Mouse (Mus musculus): Measurements from ENCODE around the gene Gnl3. TPM values are rescaled to one million over a fixed set of nuclear protein-coding genes. Genes with fewer than 3 reads are reported as not detected.
A peak's percentile ranks its signal among the peaks of the same experiment; 100 is the strongest.

The Gnl3 gene
- 10 to 100 TPM; 44.4 to 45.4 TPM for total RNA-seq (2021)
- long read RNA-seq, experiment 1, transcript Gnl3-201 (15 exons, 1,947 nt), result major isoform, 15 of 24 reads
- long read RNA-seq, experiment 1, partial matches to known transcripts, result 0 of 24 reads
- long read RNA-seq, experiment 1, other reads (novel, unspliced or antisense), result 9 of 24 reads
- long read RNA-seq, experiment 2, transcript Gnl3-201 (15 exons, 1,947 nt), result major isoform, 22 of 35 reads
- long read RNA-seq, experiment 2, partial matches to known transcripts, result 2 of 35 reads
- long read RNA-seq, experiment 2, other reads (novel, unspliced or antisense), result 11 of 35 reads

DNA sequence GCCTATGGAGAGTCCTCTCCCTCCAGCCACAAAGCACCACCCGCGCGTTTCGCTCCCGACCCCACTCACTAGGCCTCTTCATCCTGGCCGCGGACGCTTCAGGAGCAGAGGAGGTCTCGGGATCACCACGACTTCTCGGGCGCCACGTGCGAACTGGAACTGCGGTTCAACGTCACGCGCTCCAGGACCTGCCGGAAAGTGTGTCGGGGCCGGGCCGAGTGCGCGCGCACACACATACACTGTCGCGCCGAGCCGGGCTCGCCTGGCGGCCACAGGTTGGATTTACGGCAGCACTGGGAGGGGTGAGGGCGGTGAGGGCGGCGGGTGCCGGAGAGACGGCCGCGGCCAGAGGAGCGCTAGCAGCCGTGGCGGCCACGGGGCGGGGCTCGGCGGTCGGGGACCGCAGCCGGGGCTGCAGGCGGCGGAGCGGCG lies at the start of gene Gnl3, which contains the start of gene Pbrm1:
Gene Gnl3, minus strand, starts transcription at position 293 of the 432 bp plus-strand sequence.
Gene Pbrm1, plus strand, starts transcription at position 279 of the 432 bp plus-strand sequence.
- peak; percentile 97 to 98 for DNase-seq (ENCODE audit: low spot score in 2 of 2)
- intact Hi-C loops (cut with DNase I), result loop anchor here (2.0 kb wide), 1 partner anchor 18 kb away; the partner anchor contains the start of genes Glt8d1 and Spcs1

DNA sequence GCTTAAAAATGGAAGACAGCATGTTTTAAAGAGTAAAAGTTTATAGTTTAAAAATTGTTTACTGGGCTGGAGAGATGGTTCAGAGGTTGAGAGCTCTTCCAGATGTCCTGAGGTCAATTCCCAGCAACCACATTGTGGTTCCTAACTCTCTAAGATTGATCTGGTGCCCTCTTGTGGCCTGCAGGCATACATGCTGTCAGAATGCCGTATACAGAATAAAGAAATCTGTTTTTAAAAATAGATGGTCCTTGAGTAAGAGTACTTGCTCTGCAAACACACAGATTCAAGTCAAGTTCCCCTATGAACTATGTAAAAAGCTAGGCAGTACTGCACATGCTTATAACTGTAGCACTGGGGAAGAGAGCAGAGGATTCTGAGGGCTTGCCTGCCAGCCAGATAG lies 43.3 kb upstream of the Gnl3 start:
- intact Hi-C loops (cut with DNase I), result no loop called here

DNA sequence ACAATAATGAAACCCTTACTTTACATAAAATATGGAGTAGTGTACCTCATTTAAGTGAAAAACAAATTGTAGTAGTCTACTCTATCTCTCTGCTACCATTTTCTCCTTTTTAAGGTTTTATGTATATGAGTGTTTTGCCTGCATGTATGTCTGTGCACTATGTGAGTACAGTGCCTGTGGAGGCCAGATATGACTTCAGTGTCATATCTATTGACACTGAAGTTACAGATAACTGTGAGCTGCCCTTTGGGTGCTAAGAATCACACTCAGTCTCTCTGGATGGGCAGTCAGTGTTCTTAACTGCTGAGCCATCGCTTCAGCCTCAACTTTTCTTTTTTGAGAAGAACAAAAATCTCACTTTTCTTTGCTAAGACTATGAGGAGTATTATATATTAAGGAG lies 26.9 kb upstream of the Gnl3 start:
- intact Hi-C loops (cut with DNase I), result no loop called here

More for the DNA sequence above, 43.3 kb upstream of the Gnl3 start:
- no peak for DNase-seq (ENCODE audit: low spot score in 2 of 2)

DNA sequence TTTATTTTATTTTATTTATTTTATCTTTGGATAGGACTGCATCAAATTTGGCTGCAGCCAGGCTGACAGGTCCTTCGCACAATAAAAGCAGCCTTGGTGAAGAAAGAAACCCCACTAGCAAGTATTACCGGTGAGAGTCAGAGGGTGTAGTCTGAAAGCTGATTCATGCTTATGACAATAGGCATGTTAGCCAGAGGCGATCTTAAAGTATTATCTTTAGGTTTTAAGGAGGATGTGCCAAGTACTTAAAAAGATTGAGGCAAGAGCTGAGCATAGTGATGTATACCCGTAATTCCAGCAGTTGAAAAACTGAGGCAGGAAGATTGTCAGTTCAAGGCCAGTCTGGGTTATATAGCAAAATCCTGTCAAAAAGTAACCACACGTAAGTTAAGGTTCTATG lies 26.3 kb upstream of the Gnl3 start:
- DNase-seq (ENCODE audit: low spot score in 2 of 2), result no peak
- intact Hi-C loops (cut with DNase I), result no loop called here

More for the DNA sequence above, 26.9 kb upstream of the Gnl3 start:
- no peak for DNase-seq (ENCODE audit: low spot score in 2 of 2)

DNA sequence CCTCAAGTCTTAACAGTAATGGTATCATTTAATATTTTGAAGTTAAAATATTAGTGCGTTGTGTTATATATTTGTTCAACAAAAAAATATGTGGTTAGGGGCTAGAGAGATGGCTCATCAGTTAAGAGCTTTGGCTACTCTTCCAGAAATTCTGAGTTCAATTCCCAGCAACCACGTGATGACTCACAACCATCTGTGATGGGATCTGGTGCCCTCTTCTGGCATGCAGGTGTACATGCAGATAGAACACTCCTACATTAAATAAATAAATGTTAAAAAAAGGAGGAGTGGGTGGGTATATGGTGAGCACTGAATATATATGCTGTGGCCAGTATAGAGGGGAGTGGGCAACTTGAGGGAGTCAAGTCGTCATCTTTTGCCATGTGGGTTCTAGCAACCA lies 6.8 kb upstream of the Gnl3 start:
- intact Hi-C loops (cut with DNase I), result loop anchor here (10.0 kb wide), 1 partner anchor 159 kb away; no protein-coding TSS in a partner anchor

DNA sequence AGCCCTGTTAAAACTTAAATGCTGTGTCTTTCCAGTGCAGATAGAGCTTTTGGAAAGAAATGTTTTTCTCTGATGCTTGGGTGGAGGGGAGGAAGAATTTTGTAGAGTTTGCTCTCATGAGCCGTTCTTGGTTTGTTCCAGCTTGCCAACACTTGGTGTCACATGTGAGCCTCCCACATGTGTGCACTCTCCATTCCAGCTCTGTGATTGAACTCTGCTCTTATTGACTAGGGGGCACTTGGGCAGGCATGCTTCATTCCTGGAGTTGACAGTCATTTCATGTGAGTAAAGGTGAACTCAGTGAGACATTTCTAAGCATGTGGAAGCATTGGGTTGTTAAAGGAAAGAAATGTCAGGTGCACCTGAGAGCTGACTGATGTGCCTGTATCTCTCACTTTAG lies 3.6 kb upstream of the Gnl3 start:
- DNase-seq (ENCODE audit: low spot score in 2 of 2), result no peak
- intact Hi-C loops (cut with DNase I), result loop anchor here (5.0 to 10.0 kb wide), 2 partner anchors 35 to 162 kb away; no protein-coding TSS in a partner anchor

More for the DNA sequence above, 6.8 kb upstream of the Gnl3 start:
- no peak for DNase-seq (ENCODE audit: low spot score in 2 of 2)

DNA sequence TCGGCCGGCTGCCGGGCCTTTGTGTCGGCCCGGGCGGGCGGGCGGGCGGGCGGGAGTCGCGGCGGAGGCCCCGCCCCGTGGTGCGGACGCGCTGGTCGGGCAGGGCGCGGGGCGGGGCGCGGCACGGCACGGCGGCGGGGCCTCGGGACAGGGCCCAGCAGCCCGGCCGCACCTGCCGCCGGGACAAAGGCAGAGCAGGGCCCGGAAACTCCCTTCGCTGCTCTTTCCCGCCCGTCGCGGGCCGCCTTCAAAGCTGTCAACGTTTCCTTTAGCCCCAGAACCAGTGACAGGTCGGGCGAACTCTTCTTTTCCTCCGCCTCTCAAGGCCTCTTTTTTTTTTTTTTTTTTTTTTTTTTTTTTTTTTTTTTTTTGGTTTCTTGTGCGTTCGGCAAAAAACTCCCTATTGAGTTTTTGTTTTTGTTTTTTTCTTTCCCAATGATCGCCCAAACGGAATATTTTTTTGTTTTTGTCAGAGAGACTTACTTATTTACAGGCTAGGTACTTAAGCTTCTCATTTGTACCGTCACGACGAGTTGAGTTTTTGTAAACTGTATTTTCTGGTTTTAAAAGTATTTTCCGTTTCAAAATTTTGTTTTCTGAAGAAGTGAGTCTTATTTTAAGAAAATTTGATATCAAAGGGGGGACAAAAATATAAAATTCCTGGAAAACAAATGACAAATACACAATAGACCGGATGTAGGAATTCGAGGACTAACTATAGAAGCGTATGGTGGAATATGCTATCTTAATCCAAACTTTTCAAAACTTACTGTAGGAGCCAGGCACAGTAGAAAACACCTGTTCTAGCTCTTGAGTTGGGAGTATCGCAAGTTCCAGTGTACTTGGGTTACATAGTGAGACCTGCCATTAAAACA lies 616 bp upstream of the Gnl3 start:
- intact Hi-C loops (cut with DNase I), result loop anchor here (2.0 to 10.0 kb wide), 3 partner anchors 19 to 165 kb away; partner anchors contain the start of genes Glt8d1 and Spcs1
- peak in 1 of 2 experiments; percentile 55 for DNase-seq (ENCODE audit: low spot score in 2 of 2)

DNA sequence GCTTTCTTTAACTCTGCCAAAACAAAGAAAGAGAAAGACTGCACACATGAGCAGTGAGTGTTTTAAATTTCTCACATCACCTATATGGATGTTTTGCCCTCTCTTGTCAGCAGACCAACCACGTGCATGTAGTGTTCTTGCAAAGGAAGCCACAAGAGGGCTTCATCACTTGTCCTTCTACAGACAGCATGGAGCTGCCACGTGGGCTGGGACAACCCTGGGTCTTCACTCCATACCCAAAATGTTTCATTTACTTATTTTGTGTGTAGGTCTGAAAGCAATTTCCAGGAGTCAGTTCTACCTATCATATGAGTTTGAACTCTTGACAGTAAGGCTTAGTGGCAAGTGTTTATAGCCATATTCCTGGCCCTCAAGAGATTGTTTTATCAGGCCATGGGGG lies 1.1 kb downstream of the Gnl3 start:
- DNase-seq (ENCODE audit: low spot score in 2 of 2), result peak in 1 of 2 experiments; percentile 22
- intact Hi-C loops (cut with DNase I), result loop anchor here (2.0 kb wide), 1 partner anchor 17 kb away; the partner anchor contains the start of genes Glt8d1 and Spcs1

DNA sequence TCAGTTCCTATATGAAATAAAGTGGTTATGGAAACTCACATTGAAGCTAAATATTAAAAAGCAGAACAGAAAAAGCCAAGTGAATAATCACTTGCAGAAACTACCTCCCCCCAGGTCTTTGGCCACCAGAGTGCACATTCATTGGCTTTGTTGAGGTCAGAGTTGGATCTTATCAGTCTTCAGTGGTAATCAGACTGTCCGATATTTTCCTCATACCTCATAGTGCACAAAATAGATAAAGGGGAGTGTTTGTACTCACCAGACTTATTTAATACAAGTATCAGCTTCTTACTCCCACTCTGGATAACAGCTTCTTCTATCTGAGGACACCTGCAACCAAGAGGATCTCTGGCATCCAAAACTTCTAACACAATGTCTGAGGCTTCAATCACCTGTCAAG lies 2.9 kb downstream of the Gnl3 start:
- no peak for DNase-seq (ENCODE audit: low spot score in 2 of 2)
- intact Hi-C loops (cut with DNase I), result no loop called here

DNA sequence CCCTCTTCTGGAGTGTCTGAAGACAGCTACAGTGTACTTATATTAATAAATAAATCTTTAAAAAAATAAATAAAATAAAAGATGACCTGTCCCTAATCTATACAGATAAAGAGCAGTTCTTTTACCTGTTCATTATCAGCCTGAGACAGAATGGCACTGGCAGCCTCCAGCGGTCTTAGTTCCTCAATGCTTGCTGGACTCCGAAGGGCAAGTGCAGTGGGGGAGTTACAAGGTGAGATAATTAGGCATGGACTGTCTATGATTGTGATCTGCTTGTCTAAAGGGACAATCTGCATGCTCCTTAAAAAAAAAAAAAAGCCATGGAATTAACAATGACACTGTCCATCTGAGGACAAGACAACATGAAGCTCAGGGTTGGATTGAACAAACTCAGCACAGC lies 5.0 kb downstream of the Gnl3 start:
- DNase-seq (ENCODE audit: low spot score in 2 of 2), result no peak
- intact Hi-C loops (cut with DNase I), result no loop called here

DNA sequence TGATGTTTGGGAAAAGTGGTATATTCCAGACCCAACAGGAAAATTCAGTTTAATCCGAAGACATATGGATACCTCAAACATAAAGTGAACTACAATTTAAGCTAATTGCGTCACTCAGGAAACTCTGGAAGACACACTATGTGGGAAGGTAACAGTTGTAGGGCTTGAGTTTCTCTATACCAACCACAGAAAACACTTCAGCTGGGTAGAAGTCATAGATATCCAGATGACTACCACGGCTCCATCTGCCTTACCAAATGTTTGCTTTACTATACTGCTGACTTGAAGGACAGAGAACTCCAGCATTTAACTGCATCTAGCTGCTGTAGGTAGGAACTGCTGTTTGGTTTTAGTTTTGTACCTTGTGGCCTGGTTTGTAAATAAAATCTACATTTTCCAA lies 7.4 kb downstream of the Gnl3 start:
- no peak for DNase-seq (ENCODE audit: low spot score in 2 of 2)
- intact Hi-C loops (cut with DNase I), result no loop called here

DNA sequence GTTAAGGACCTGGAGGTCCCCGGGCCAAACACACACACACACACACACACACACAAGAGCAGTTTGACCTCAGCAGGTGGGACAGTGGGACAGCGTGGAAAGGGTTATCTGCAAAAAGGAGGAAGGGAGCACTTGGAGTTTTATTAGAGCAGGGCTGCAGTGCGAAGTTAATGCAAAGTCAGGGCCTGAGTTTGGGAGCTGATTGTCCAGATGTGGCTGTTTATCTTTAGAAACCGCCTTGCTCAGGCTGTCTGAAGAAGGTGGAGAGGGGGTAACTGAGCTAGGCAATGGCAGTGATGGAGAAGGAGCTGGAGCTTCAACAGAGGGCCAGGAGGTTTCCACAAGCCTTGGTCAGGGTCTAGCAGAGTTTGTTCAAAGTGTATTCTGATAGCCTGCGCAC lies 12.2 kb downstream of the Gnl3 start:
- intact Hi-C loops (cut with DNase I), result no loop called here
- no peak for DNase-seq (ENCODE audit: low spot score in 2 of 2)

DNA sequence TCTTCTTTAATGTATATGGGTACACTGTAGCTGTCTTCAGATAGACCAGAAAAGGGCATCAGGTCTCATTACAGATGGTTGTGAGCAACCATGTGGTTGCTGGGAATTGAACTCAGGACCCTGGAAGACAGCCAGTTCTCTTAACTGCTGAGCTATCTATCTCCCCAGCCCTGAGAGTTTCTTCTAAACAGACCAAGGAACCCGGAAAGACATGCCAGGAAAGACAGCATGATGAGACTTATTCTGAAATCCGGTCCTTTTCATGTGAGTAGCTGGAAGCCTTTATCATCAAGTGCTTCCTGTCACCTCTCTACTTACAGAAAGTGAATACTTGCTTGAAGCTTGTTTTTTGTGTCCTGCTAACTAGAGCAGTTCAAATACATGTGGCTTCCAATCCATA lies 14.4 kb downstream of the Gnl3 start:
- no peak for DNase-seq (ENCODE audit: low spot score in 2 of 2)
- intact Hi-C loops (cut with DNase I), result no loop called here

DNA sequence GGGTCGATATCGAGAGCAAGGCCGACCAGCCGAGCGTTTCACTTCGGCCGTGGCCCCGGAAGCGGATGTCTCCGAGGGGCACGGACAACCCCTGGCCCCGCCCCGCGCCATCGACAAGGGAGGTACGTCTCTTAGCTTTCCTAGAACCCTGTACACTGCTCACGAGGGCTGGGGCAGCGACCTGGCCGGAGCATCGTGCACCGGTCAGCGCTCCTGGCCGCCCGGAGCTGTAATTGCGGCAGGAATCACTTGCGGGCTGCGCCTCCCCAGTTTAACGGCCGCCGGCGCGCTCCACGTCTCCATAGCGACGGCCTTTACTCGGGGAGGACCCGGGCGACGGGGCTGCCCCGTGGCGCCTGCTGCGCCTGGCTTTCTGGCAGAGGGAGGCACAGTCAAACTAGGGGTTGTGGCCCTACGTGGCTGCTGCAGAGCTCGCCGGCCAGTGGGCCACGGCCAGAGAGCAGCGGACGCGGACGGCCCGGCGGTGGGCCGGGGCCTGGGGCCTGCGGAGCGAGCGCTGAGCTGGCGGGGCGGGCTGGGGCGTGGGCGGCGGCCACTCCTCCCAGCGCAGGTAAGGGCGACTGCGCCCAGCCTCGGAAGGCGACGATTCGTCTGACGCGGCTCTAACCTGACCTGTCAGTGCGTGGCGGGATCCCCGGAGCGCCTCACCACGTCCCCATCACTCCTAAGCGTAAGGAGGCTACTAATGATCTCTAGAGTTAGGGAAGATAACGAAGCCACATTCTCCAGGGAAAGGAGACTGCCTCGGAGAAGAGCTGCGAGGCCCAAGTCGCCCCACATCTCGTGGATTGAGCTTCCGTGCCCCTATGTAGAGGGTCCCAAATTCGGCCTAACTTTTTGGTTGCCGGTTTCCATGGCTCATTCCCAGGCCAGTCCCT lies 17.4 kb downstream of the Gnl3 start, which contains the start of the genes Glt8d1 and Spcs1:
Gene Glt8d1, plus strand, starts transcription at position 94 of the 899 bp plus-strand sequence.
Gene Spcs1, minus strand, starts transcription at position 366 of the 899 bp plus-strand sequence.
- intact Hi-C loops (cut with DNase I), result loop anchor here (2.0 kb wide), 1 partner anchor 17 kb away; the partner anchor contains the start of genes Gnl3 and Pbrm1
- DNase-seq (ENCODE audit: low spot score in 2 of 2), result peak; percentile 73 to 83

DNA sequence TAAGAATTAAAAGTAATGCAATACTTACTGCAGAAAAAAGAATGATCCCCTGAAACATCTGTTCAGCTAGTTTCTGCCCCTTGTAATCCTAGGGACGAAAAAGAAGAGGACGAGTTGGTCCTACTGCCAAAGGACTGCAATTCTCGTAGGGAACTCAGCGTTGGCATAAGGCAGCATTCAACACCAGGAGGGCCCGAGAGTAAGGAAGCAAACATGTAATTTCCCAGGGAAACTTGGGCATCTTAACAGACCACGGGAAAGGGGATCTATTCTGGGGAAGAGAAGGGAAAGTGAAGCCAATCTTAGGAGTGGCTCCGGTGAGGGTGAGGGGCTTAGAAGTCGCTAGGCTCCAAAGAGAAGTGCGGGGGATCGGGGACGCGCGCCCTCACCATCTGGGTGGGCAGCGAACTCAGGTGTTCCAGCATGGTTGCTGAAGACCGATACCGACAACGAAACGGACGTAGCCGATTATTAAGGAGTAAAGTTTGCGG lies 18.1 kb downstream of the Gnl3 start:
- intact Hi-C loops (cut with DNase I), result loop anchor here (2.0 kb wide), 1 partner anchor 18 kb away; the partner anchor contains the start of genes Gnl3 and Pbrm1
- DNase-seq (ENCODE audit: low spot score in 2 of 2), result no peak

DNA sequence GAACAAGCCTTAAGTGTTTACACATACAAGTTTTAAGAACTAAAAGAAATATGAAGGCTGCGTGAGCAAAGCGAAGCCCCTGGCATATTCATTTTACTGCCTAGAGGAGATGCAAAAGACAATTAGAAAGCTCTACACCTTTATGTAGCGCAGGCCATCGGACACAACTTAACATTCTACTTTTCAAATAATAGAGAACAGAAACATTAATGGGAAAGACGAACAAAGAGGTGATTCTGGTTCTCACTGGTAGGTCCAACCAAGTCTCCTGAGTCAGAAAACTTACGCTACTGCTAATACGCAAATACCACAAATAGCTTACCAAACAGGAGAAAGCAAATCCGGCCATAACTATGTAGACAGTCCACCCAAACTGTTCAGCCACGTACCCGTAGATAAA lies 18.6 kb downstream of the Gnl3 start:
- no peak for DNase-seq (ENCODE audit: low spot score in 2 of 2)
- intact Hi-C loops (cut with DNase I), result loop anchor here (2.0 kb wide), 1 partner anchor 18 kb away; the partner anchor contains the start of genes Gnl3 and Pbrm1

DNA sequence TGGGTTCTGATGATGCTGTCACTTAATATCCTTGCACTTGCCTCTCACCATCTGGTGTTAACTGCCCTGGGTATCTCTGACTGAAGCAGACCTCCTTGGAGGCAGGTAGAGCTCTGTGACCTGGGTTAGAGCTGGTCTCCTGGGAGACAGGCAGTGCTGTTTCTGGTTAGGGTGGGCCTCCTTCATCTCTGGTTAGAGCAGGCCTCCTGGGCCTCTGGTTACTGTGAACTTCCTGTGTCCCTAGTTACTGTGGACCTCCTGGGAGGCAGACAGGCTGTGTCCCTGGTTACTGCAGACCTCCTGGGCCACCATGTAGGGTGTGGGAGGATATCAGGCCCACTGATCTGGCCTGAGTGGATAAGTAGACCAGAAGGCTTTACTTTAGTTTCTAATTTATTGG lies 22.5 kb downstream of the Gnl3 start:
- no peak for DNase-seq (ENCODE audit: low spot score in 2 of 2)
- intact Hi-C loops (cut with DNase I), result no loop called here

DNA sequence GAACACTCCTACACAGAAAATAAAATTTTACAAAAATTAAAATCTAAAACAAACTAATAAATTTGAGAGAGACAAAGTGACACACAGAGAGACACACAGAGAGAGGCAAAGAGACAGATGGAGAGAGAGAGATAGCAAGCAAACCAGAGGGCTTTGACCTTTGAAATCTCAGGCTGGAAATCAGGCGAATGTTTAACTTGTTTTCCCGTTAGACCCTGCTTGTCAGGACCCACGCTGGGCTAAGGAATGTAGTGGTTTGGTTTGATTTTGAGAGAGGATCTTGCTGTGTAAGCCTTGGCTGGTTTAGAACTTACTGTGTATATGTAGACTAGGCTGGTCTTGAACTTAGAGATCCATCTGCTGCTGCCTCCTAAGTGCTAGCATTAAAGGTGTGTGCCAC lies 42.7 kb downstream of the Gnl3 start:
- intact Hi-C loops (cut with DNase I), result no loop called here
- no peak for DNase-seq (ENCODE audit: low spot score in 2 of 2)
